Mouse (Mus musculus) heart, embryonic 16.5 days (tissue): ENCODE data around the gene Pofut1. TPM values are rescaled to one million over a fixed set of nuclear protein-coding genes. Genes with fewer than 3 reads are reported as not detected.
"Not testable (repeated sequence)": the region's sequence is repeated elsewhere in the genome, so short reads cannot be mapped to it uniquely, and the experiment has no call there.

Experiments
- ATAC-seq: fragments of 200-750 bp; cut with Nextera tagmentation; replicated peaks from 2 replicates; pipeline ENCODE4 v1.8.0; 2017; ENCODE audit warnings: moderate number of reproducible peaks; ENCODE audit not compliant: insufficient read depth, low FRiP score; ENCODE audit errors: extremely low read depth
- H3K27ac ChIP-seq: fragments of 300-500 bp; sonication (generic); 2 replicates; pipeline ENCODE4 v1.5.1; 2014; ENCODE audit warnings: mild to moderate bottlenecking, low read length, control low read depth, moderate library complexity
- H3K27me3 ChIP-seq: fragments of 300-500 bp; sonication (generic); 2 replicates; pipeline ENCODE4 v1.6.1; 2014; ENCODE audit warnings: low read length, mixed read lengths; ENCODE audit not compliant: control insufficient read depth, insufficient read depth
- H3K36me3 ChIP-seq: fragments of 300-500 bp; sonication (generic); 2 replicates; pipeline ENCODE4 v1.6.1; 2014; ENCODE audit not compliant: control insufficient read depth, insufficient read depth
- H3K4me1 ChIP-seq: fragments of 300-500 bp; sonication (generic); 2 replicates; pipeline ENCODE4 v1.6.1; 2014; ENCODE audit warnings: low read length, mixed read lengths; ENCODE audit not compliant: control insufficient read depth, insufficient read depth
- H3K4me2 ChIP-seq: fragments of 300-500 bp; sonication (generic); 2 replicates; pipeline ENCODE4 v1.6.1; 2014; ENCODE audit warnings: low read depth, mild to moderate bottlenecking, control low read depth, low read length
- H3K4me3 ChIP-seq: fragments of 300-500 bp; sonication (generic); 2 replicates; pipeline ENCODE4 v1.5.1; 2014; ENCODE audit warnings: mild to moderate bottlenecking, control low read depth, low read length
- H3K9ac ChIP-seq: fragments of 300-500 bp; sonication (generic); 2 replicates; pipeline ENCODE4 v1.6.1; 2014; ENCODE audit warnings: low read length, control low read depth
- H3K9me3 ChIP-seq: fragments of 300-500 bp; sonication (generic); replicated peaks from 2 replicates; pipeline ENCODE4 v1.6.1; 2016; ENCODE audit warnings: low read length; ENCODE audit not compliant: control insufficient read depth
- WGBS: fragments of 180-500 bp; shearing (Covaris S2); extraction: QIAGEN DNeasy Blood & Tissue Kit; methylation state at CpG from one replicate; pipeline ENCODE4 v1.1.7; 2014; 5-methylcytosine and 5-hydroxymethylcytosine counted together
- polyA plus RNA-seq: library from polyadenylated mRNA; unstranded; fragments of >200 nt; fragmentation: Nextera tagmentation; extraction: Ambion mirVana; gene quantifications from 2 replicates; pipeline ENCODE4 v1.2.1, GENCODE M21; 2015

The Pofut1 gene
- polyA plus RNA-seq, 1 experiment from 2014 or later: 4.0 TPM

- no peaks in the 10 kb centered on the region for H3K27me3 ChIP-seq
- H3K27ac ChIP-seq: no peak overlapping the region
- no peak for ATAC-seq
- H3K4me2 ChIP-seq: no peak overlapping the region
- peaks cover 20% of the 10 kb centered on the region for H3K36me3 ChIP-seq
- H3K4me1 ChIP-seq: no peaks in the 10 kb centered on the region
- H3K4me3 ChIP-seq: no peak overlapping the region
- no peaks in the 10 kb centered on the region for H3K9me3 ChIP-seq
- H3K9ac ChIP-seq: no peak overlapping the region
- 81% methylated on average over 5 of the region's 5 CpGs for WGBS
Observed at GRCm38 (mm10) chr2:153249751-153250150, 8.4 kb downstream of the Pofut1 start.

GRCm38 (mm10) chr2:153256604-153257003, 15.3 kb downstream of the Pofut1 start:
- Histone ChIP-seq H3K4me2 (no peak overlapping the region), H3K27me3 (no peaks in the 10 kb centered on the region), H3K9me3 (no peaks in the 10 kb centered on the region), H3K9ac (no peak overlapping the region), H3K27ac (no peak overlapping the region), H3K4me1 (peaks cover 13% of the 10 kb centered on the region), H3K36me3 (peaks cover 12% of the 10 kb centered on the region), H3K4me3 (no peak overlapping the region)
- no peak for ATAC-seq
- WGBS: 80% methylated on average over 2 of the region's 2 CpGs

- WGBS: 54% methylated on average over 12 of the region's 12 CpGs
Observed at GRCm38 (mm10) chr2:153259030-153259863, 17.9 kb downstream of the Pofut1 start.

GRCm38 (mm10) chr2:153259864-153260674, 18.7 kb downstream of the Pofut1 start:
- Histone ChIP-seq H3K4me2 (no peak overlapping the region), H3K9me3 (no peaks in the 10 kb centered on the region), H3K4me1 (peaks cover 13% of the 10 kb centered on the region), H3K27ac (peak overlapping the region; percentile 33; the same call in 1 of the 2 replicates), H3K36me3 (peaks cover 15% of the 10 kb centered on the region), H3K4me3 (no peak overlapping the region), H3K27me3 (no peaks in the 10 kb centered on the region), H3K9ac (no peak overlapping the region)
- ATAC-seq: no peak
- 40% methylated on average over 3 of the region's 3 CpGs for WGBS

More at GRCm38 (mm10) chr2:153259030-153259863, 17.9 kb downstream of the Pofut1 start:
- no peak overlapping the region for H3K4me2 ChIP-seq
- no peak overlapping the region for H3K9ac ChIP-seq
- no peaks in the 10 kb centered on the region for H3K9me3 ChIP-seq
- H3K27me3 ChIP-seq: no peaks in the 10 kb centered on the region
- ATAC-seq: no peak
- H3K36me3 ChIP-seq: peaks cover 12% of the 10 kb centered on the region
- peaks cover 13% of the 10 kb centered on the region for H3K4me1 ChIP-seq
- no peak overlapping the region for H3K27ac ChIP-seq
- H3K4me3 ChIP-seq: no peak overlapping the region

GRCm38 (mm10) chr2:153263053-153263452, 21.7 kb downstream of the Pofut1 start:
- H3K36me3 ChIP-seq: peaks cover 20% of the 10 kb centered on the region
- no peak for ATAC-seq
- WGBS: 80% methylated on average over 7 of the region's 7 CpGs

GRCm38 (mm10) chr2:153267331-153267730, 26.0 kb downstream of the Pofut1 start:
- H3K9ac ChIP-seq: no peak overlapping the region
- ATAC-seq: no peak
- 83% methylated on average over 2 of the region's 2 CpGs for WGBS
- no peak overlapping the region for H3K4me2 ChIP-seq
- no peaks in the 10 kb centered on the region for H3K9me3 ChIP-seq
- peaks cover 15% of the 10 kb centered on the region for H3K36me3 ChIP-seq
- no peak overlapping the region for H3K4me3 ChIP-seq
- H3K27ac ChIP-seq: no peak overlapping the region
- no peaks in the 10 kb centered on the region for H3K27me3 ChIP-seq
- peaks cover 3% of the 10 kb centered on the region; the same call in 1 of the 2 replicates for H3K4me1 ChIP-seq

More at GRCm38 (mm10) chr2:153263053-153263452, 21.7 kb downstream of the Pofut1 start:
- H3K4me2 ChIP-seq: no peak overlapping the region
- no peak overlapping the region for H3K9ac ChIP-seq
- no peak overlapping the region for H3K27ac ChIP-seq
- H3K4me1 ChIP-seq: peaks cover 9% of the 10 kb centered on the region
- H3K4me3 ChIP-seq: no peak overlapping the region
- H3K27me3 ChIP-seq: no peaks in the 10 kb centered on the region
- no peaks in the 10 kb centered on the region for H3K9me3 ChIP-seq

- not testable (repeated sequence) for H3K36me3 ChIP-seq, H3K9ac ChIP-seq, H3K27me3 ChIP-seq, H3K9me3 ChIP-seq, H3K4me1 ChIP-seq, H3K27ac ChIP-seq, ATAC-seq, H3K4me2 ChIP-seq, H3K4me3 ChIP-seq
- WGBS: 48% methylated on average over 8 of the region's 8 CpGs
Observed at GRCm38 (mm10) chr2:153270231-153270915, 29.0 kb downstream of the Pofut1 start.

- 59% methylated on average over 6 of the region's 6 CpGs for WGBS
- not testable (repeated sequence) for H3K4me2 ChIP-seq, H3K27me3 ChIP-seq, H3K9me3 ChIP-seq, H3K4me3 ChIP-seq, H3K4me1 ChIP-seq, H3K36me3 ChIP-seq, H3K9ac ChIP-seq, H3K27ac ChIP-seq
- ATAC-seq: peak; percentile 41; the same call in 1 of the 2 replicates
Observed at GRCm38 (mm10) chr2:153274200-153274918, 33.0 kb downstream of the Pofut1 start.
